Mouse (Mus musculus) testis, adult 2 months (tissue): ENCODE data around the gene Gbgt1. TPM values are rescaled to one million over a fixed set of nuclear protein-coding genes. Genes with fewer than 3 reads are reported as not detected.

Experiments used
- H3K27ac ChIP-seq: fragments of 200-500 bp; 2 replicates; pipeline ENCODE4 v1.5.1; 2012; ENCODE audit warnings: low read depth, low read length; ENCODE audit not compliant: control insufficient read depth, insufficient read depth
- H3K27me3 ChIP-seq: fragments of 200-500 bp; 2 replicates; pipeline ENCODE4 v1.6.1; 2012; ENCODE audit warnings: mild to moderate bottlenecking, low read length, moderate library complexity; ENCODE audit not compliant: control insufficient read depth, insufficient read depth
- H3K36me3 ChIP-seq: fragments of 200-500 bp; 2 replicates; pipeline ENCODE4 v1.6.1; 2012; ENCODE audit warnings: mild to moderate bottlenecking, low read length; ENCODE audit not compliant: control insufficient read depth, insufficient read depth
- H3K4me1 ChIP-seq: fragments of 200-500 bp; 2 replicates; pipeline ENCODE4 v1.6.1; 2012; ENCODE audit warnings: low read length; ENCODE audit not compliant: control insufficient read depth, insufficient read depth
- H3K4me3 ChIP-seq: fragments of 200-500 bp; 2 replicates; pipeline ENCODE4 v1.5.1; 2012; ENCODE audit warnings: low read depth, mild to moderate bottlenecking, low read length, moderate library complexity, mixed read lengths; ENCODE audit not compliant: control insufficient read depth
- CTCF ChIP-seq: fragments of 200-500 bp; IDR thresholded peaks from 2 replicates; pipeline ENCODE4 v1.5.1; 2012; ENCODE audit warnings: low read depth, mild to moderate bottlenecking, inconsistent platforms, low read length, moderate library complexity; ENCODE audit not compliant: control insufficient read depth, insufficient read depth, insufficient replicate concordance
- POLR2A ChIP-seq: fragments of 200-500 bp; IDR thresholded peaks from 2 replicates; pipeline ENCODE4 v1.6.1; 2012; ENCODE audit warnings: low read depth, mild to moderate bottlenecking, inconsistent platforms, low read length, moderate library complexity; ENCODE audit not compliant: control insufficient read depth
- polyA plus RNA-seq: library from polyadenylated mRNA; depleted of rRNA; stranded (reverse); fragments of >200 nt; gene quantifications from 2 replicates; pipeline ENCODE4 v1.2.3, GENCODE M21; 2012; rRNA removed

Gene Gbgt1
- polyA plus RNA-seq, result 3.1 and 4.5 TPM in 2 replicates

DNA sequence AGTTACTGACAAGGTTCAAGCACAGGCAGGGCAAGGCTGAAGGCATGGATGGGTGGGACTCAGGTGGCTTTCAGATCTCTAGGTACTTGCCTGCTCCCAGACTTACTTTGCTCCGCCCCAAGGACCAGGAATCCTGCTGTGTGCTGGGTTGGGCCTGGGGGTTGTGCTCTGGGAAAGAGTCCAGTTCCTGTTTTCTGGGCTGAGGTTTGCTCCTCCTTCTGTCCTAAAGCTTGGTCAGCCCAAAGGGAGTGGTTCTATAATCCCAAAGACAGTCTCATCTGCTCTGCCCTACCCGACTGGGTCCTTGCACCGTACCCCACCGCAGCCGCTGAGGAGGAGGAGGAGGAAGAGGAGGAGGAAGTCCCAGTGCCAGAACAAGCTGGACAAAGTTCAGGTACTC lies at the start of gene Gbgt1:
Gene Gbgt1 (plus strand): TSS at position 221 of the 400 bp plus-strand sequence.
- Histone ChIP-seq H3K27me3 (no peaks in the 10 kb centered on the region), H3K4me1 (no peaks in the 10 kb centered on the region), H3K4me3 (no peak within 1 kb of the TSS), H3K36me3 (no peaks in the 10 kb centered on the region), H3K27ac (no peak within 1 kb of the TSS)
- TF ChIP-seq POLR2A, result no peak
- TF ChIP-seq CTCF, result no peak

DNA sequence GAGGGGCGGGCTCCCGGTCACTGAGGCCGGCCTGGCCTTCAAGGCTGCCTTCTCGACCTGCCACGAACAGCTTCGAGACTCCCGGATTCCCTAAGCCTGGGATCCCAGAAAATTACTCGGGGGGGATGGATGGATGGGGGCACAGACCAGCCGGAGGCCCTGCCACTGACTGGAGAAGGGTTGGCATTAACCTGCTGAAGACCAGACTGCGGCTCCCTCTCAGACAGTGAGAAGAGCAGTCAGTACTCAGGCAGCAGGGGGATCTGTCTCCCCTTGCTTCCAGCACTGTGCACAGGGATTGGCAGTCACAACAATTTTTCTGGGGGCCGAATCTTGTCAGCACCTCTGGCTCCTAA lies 49.4 kb upstream of the Gbgt1 start:
- Histone ChIP-seq H3K27me3 (no peaks in the 10 kb centered on the region), H3K36me3 (no peaks in the 10 kb centered on the region), H3K4me3 (peak overlapping the region; percentile 88), H3K4me1 (peaks cover 14% of the 10 kb centered on the region), H3K27ac (peak overlapping the region; percentile 39; the same call in 1 of the 2 replicates)
- no peak for TF ChIP-seq CTCF

DNA sequence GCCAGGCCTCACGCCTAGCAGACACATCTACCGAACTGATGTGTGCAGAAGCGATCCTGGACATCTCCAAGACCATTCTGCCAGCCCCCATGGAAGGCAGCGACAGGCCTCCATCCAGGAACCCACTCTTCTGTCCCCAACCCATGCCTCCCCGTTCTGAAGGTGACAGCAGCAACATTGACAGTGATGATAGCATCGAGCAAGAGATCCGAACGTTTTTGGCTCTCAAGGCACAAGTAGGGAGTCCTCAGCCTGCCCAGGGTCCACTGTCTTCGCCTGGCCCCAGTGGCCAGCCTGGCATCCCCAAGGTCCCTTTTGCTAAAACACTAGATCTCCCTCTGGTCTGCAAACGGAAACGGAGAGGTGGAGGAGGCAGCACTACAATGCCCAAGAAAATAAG lies 45.0 kb upstream of the Gbgt1 start:
- Histone ChIP-seq H3K4me3 (no peak overlapping the region), H3K4me1 (peaks cover 6% of the 10 kb centered on the region), H3K27ac (no peak overlapping the region), H3K27me3 (no peaks in the 10 kb centered on the region), H3K36me3 (no peaks in the 10 kb centered on the region)
- TF ChIP-seq POLR2A (no peak), CTCF (no peak)

DNA sequence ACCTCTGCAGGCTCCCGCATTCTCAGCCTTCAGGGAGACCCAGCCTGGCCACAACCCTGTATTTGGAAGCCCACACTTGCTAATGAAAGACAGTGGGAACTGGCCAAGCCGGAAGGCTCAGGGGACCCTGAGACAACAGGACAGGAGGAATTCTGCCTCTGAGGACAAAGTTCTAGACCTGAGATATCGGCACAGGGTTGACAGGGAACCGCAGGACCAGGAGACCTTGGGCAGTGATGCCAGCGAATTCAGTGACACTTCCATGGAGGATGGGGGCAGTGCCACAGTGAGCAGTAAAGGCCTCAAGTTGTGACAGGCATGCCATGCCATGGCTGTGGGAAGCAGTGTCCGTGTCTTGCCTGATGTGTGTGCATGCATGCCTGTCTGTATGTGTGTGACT lies 43.2 kb upstream of the Gbgt1 start:
- TF ChIP-seq POLR2A (peak; percentile 15; the same call in 1 of the 2 replicates), CTCF (no peak)
- H3K36me3 ChIP-seq, result no peaks in the 10 kb centered on the region
- no peaks in the 10 kb centered on the region for H3K27me3 ChIP-seq
- H3K4me1 ChIP-seq, result no peaks in the 10 kb centered on the region
- H3K27ac ChIP-seq, result no peak overlapping the region
- no peak overlapping the region for H3K4me3 ChIP-seq

DNA sequence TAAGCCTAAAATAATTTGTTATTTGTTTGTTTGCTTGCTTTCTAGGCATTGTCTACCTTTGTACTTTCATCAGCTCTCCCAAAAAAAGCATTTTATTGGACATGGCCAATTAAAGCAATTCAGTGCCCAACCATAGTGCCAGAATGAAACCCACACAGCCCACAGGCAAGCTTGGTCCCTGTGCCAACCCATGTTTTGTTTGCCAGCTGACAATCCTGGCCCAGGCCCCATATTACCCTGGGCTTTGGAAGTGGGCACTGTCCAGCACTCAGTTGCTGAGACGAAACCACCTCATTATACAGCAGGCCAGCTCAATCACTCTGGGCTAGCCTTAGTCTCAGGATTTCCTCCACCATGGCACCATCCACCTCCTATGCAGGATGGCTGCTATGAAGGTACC lies 40.1 kb upstream of the Gbgt1 start:
- H3K27me3 ChIP-seq, result no peaks in the 10 kb centered on the region
- H3K4me1 ChIP-seq, result no peaks in the 10 kb centered on the region
- H3K27ac ChIP-seq, result no peak overlapping the region
- no peak for TF ChIP-seq CTCF
- no peak for TF ChIP-seq POLR2A
- no peaks in the 10 kb centered on the region for H3K36me3 ChIP-seq
- H3K4me3 ChIP-seq, result no peak overlapping the region

DNA sequence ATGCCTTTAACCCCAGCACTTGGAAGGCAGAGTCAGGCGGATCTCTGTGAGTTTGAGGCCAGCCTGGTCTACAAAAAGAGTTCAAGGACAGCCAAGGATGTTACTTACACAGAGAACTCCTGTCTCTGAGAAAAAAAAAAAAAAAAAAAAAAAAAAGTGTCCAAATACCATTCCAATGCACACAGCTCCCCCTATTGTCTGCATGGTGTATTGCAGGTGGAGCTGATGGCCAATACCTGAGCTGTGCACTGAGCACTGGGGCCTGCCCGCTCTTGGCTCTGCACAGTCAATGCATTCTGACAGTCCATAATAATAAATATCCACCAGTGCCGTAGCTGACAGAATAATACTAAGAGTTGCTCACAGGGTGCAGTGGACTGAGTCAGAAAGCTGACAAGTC lies 32.8 kb upstream of the Gbgt1 start:
- H3K27me3 ChIP-seq, result no peaks in the 10 kb centered on the region
- no peaks in the 10 kb centered on the region for H3K36me3 ChIP-seq
- no peak for TF ChIP-seq POLR2A
- peak; percentile 75; the same call in 1 of the 2 replicates for TF ChIP-seq CTCF

DNA sequence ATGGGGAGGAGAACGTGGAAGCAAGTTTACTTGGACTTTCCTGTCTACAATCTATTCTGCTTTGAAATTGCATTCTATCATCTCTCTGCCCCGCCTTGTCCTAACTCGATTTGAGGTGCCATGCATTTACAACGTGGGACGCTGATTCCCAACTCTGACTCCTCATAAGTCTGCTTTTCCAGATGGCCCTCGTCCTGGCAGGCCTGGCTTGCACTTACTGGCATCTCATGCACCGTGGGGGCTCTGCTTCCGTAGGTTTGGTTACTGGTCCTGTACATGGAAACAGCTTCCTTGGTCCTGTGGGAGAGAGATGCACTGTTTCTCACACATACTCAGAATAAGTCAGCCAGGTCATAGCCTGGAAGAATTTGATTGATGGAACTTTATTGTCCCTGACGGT lies 31.8 kb upstream of the Gbgt1 start:
- Histone ChIP-seq H3K27me3 (no peaks in the 10 kb centered on the region), H3K4me3 (peak overlapping the region; percentile 80), H3K4me1 (peaks cover 12% of the 10 kb centered on the region), H3K27ac (no peak overlapping the region), H3K36me3 (no peaks in the 10 kb centered on the region; the same call in 1 of the 2 replicates)
- TF ChIP-seq CTCF (no peak), POLR2A (no peak)

More for the DNA sequence above, 32.8 kb upstream of the Gbgt1 start:
- Histone ChIP-seq H3K27ac (no peak overlapping the region), H3K4me1 (peaks cover 12% of the 10 kb centered on the region), H3K4me3 (peak overlapping the region; percentile 80)
